Mouse (Mus musculus) frontal cortex, postnatal 36 days (tissue): ENCODE measurements at regions not wholly inside any gene's neighbourhood (a gene's known extent, or its start where the extent isn't known, plus 50 kb on each side); places are given as distances from the start of the nearest gene placed in this dataset.
A peak's percentile ranks its signal among the peaks of the same experiment; 100 is the strongest.
"Not testable (repeated sequence)": the region's sequence is repeated elsewhere in the genome, so short reads cannot be mapped to it uniquely, and the experiment has no call there.

Experiments
- DNase-seq, 2 experiments: peaks; one replicate each; pipeline ENCODE4 v3.0.0; 2022; ENCODE audit warnings: low spot score in 2 of 2

DNA sequence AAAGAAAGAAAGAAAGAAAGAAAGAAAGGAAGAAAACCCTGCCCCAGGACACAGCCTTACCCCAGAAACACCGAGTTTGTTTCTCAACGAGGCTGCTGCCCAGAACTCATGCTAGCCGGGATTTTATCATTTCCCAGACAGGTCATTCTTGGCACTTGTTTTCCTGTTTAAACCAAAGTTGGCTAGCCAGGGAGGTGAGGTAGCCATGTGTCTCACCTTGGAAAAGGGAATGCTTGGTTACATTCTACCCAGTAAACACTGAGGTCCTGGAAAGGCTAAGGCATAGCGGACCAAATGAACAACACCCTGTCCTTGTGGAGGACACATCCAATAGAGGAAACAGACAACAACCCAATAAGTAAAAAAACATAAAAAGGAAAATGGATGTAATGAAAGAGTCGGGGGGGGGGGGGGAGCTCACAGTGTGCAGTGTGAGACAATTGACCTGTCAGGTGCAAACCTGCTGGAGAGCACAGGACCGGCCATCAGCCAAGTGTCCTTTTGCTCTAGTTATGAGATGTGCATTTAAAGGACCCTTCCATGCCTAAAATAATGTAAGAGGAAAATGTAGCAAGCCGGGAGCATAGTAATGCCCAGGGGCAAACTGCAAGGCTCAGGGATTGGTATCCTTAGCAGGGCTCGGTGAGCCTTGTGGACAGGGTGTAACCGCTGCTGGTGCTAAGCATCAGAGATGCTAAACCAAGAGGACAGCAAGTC lies 78.2 kb upstream of the Fzd7 start:
- no peak for DNase-seq

DNA sequence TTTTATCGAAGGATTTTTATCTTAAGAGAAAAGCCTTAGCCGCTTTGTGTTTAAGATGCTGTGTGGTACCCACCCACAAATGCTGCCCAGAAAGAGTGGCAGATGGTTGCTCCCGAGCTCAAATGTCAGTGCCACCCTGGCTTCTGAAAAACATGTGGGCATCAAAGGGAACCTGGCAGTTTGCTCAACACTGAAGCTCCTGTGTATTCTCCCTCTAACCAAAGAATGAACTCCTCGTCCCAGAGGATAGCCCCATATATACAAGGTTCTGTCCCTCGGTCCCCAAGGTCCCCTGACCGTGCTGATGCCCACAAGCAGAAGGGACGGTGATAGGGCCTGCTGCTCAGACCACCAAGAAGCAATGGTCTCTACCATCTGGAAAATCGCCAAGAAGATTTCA lies 76.9 kb upstream of the Fzd7 start:
- DNase-seq = peak; percentile 14 to 17

GRCm38 (mm10) chr1:59406741-59407306 lies 75.4 kb upstream of the Fzd7 start:
- DNase-seq = no peak

GRCm38 (mm10) chr1:59409585-59410160 lies 72.6 kb upstream of the Fzd7 start:
- DNase-seq = peak in 1 of 2 experiments; percentile 6

GRCm38 (mm10) chr1:59413264-59413663 lies 69.0 kb upstream of the Fzd7 start:
- DNase-seq = no peak

GRCm38 (mm10) chr1:59414401-59415210 lies 67.6 kb upstream of the Fzd7 start:
- DNase-seq = no peak

DNA sequence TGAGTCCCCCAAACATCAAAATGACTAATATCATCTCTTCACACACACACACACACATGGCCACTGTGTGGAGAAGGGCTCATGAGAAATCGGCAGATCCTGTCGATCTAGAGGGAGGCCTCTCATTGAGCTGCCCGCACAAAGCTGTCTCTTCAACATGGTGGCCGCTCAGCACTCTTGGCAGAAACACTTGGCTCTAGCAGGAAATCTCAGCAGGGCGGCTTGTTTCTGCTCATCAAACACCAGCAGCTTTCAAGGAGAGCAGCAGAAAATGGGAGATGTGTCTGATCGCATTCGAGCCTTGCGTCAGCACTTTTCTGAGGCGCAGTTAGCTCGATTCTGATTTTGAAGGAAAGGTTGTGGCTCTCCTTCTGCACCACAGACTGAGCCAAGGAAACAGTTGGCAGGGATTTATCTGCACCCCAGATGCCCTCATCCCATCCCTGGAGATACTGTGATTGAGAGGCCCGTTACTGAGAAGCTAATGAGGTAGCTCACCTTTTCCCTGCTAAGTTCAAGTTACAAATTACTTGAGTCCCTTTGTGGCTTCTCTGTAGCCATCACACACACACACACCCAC lies 66.4 kb upstream of the Fzd7 start:
- peak in 1 of 2 experiments; percentile 24 for DNase-seq

GRCm38 (mm10) chr1:59417317-59417716 lies 64.9 kb upstream of the Fzd7 start:
- no peak for DNase-seq

DNA sequence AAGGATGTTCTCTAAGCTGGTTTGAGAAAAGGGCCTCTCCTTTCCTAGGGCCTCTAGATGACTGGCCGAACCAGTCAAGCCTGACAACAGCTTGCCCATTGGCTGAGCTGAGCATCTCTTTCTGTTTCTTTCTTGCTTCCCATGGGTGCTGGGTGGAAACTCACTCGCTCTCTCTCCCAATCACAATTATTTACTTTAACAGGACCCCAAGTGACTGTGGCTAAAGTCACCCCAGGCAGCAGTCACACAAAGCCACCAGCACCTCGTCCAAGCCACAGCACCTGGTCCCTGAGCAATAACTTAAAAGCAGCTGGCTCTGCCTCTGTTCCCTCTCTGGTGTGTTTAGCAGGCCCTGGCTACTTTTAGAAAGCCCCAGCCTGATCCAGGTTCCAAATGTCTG lies 64.3 kb upstream of the Fzd7 start:
- DNase-seq = no peak

DNA sequence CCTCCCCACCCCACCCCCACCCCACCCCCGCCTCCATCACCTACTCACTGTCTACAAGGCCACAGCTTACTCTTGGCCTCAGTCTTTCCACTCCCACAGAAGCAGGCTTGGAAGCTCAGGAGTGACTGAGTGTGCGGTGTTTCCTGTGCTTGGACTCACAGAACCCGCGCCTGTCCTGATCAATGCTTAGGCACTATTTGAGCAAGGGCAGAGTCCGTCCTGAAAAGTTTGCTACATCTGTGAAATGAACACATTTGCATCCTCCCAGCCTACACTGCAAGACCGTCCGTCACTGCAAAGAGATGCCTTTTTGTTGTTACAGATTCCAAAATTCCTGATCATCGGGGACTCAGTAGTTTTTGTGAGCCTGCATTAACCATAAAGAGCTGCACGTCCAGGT lies 63.5 kb upstream of the Fzd7 start:
- no peak for DNase-seq

DNA sequence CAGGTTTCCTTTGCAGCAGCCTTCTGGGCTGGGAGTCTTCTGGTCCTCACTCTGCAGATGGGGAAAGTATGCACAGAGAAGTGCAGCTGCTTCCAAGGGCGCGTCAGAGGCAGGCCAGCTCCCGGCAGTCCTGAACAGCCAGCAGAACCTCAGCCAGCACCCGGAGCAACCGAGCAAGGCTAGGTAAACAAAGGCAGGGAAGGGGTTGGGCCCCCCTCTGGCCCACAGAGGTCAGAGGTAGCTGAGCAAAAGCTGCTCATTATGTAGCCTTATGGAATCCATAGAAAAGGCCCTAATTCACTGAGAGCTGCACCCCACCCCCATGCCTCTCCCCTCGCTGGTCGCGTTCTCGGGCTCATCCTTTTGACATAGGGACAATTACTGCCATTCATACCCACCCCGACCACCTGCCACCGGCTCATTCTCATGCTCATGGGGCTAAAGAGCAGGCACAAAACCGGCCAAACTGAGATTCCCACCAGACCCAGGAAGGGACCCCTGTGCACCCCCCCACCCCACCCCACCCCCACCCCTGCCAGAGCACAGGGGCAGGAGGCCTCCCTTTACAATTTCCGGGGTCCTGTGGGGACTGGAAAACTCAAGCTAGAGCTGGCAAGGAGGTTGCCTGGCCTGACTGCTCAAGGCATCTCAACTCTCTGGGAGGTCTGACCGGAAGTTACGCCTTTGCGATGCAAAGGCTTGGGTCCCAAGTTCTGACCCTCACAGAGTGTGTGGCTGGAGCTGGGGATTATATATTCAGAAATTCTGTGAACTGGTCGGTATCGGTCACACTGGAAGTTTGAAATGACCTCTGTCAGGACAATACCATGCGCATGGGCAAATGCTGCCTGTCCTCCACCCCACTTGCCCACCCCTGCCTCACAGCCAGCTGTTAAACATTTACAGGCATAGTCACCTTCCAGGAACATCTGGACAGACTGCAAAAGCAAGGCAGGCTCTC lies 59.0 kb upstream of the Fzd7 start:
- DNase-seq = no peak

DNA sequence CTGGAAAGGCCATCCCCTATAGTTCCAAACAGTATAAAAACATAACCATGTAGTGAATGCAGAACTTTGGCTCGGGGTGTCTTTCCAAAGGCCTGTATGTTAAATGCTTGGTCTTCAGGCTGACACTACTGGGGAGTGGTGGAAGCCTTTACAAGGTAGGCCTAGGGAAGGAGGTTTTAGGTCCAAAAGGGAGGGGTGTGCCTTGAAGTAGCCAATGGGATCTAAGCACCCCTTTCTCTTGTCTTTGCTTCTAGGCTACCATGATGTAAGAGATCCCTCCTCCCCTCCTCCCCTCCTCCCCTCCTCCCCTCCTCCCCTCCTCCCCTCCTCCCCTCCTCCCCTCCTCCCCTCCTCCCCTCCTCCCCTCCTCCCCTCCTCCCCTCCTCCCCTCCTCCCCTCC lies 56.5 kb upstream of the Fzd7 start:
- not testable (repeated sequence) for DNase-seq

GRCm38 (mm10) chr1:59426346-59427203 lies 55.6 kb upstream of the Fzd7 start:
- DNase-seq = no peak

GRCm38 (mm10) chr1:59427204-59427557 lies 55.0 kb upstream of the Fzd7 start:
- DNase-seq = no peak

GRCm38 (mm10) chr1:59429289-59429688 lies 52.9 kb upstream of the Fzd7 start:
- DNase-seq = no peak

- no peak for DNase-seq
Measured at GRCm38 (mm10) chr1:59430234-59430633, 52.0 kb upstream of the Fzd7 start.

DNA sequence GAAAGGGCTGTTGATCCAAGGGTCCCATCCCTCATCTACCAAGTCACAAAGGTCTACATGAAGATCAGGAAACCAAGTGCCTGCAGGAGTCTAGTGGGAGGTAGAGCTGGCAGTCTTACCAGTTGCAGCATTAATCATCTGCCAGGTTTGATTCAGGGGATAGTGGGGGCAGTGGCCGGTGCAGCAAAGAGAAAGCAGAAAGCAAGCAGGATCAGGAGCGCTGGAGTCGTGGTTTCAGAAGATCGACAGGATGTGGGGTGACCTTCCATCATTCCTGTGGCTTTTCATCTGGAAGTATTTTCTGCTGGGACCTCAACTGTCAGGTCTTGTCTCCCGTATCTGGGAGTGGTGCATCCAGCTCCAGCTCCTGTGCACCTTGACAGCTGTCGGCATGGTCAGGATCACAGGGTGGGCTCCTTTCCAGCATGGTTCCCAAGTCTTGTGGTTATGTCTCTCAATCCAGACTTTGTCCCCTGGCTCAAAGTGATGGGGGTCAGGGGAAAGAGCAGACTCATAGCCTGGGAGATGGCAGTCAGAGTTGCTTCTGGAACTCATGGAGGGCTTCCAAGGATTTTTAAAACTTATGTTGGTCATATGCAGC lies 51.2 kb upstream of the Fzd7 start:
- DNase-seq = no peak
